Mouse (Mus musculus): ENCODE data around the gene Armcx1.

DNA sequence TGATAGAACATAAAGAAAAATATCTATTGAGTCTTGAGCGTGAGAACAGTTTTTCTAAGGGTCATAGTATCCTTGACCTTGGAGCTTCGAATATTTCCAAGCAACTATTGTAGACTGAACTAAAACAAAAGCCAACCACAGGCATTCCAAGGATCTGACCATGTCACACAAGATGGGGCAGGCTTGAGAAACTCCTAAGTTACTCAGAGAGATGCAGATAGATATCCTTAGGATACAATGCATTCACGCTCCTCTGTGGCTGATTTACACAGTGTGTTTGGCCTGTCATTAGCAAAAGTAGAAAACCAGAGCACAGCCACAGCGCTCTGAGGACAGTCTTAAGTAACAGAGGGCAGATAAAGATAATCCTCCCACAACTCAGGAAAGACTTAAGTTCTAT, 21.4 kb downstream of the Armcx1 start:
- TF ChIP-seq CTCF (IDR thresholded peaks at IDR 0.05; ENCODE audit: extremely low read depth, insufficient read depth, low read length) (no peak), POLR2A (IDR thresholded peaks at IDR 0.05; ENCODE audit: extremely low read depth, insufficient read depth, low read length) (no peak)

All from cortical plate, adult 2 months (tissue).